Mouse (Mus musculus): Measurements from ENCODE around the gene Icam4.
A peak's percentile ranks its signal among the peaks of the same experiment; 100 is the strongest.

GRCm38 (mm10) chr9:21030781-21031250 is 1.6 kb downstream of the Icam4 start:
- peak; percentile 59; the same call in 1 of the 2 replicates for TF ChIP-seq CTCF (IDR thresholded peaks at IDR 0.05; ENCODE audit: borderline replicate concordance, extremely low read depth, insufficient read depth, insufficient read length)
- no peak for TF ChIP-seq POLR2A (IDR thresholded peaks at IDR 0.05; ENCODE audit: borderline replicate concordance, extremely low read depth, insufficient read depth, insufficient read length, poor library complexity, severe bottlenecking)
